Mouse (Mus musculus) brain, embryonic 14.5 days (tissue): ENCODE data around the gene Akt3.

Experiments
- CTCF ChIP-seq: fragments of 200-500 bp; IDR thresholded peaks from 2 replicates; pipeline ENCODE4 v1.5.1; 2012; ENCODE audit warnings: inconsistent platforms, mild to moderate bottlenecking, moderate library complexity, borderline replicate concordance; ENCODE audit not compliant: insufficient read depth, insufficient read length; ENCODE audit errors: extremely low read depth
- POLR2A ChIP-seq: fragments of 200-500 bp; IDR thresholded peaks from 2 replicates; pipeline ENCODE4 v1.6.1; 2012; ENCODE audit warnings: mild to moderate bottlenecking, inconsistent platforms, borderline replicate concordance; ENCODE audit not compliant: poor library complexity, insufficient read depth, insufficient read length, severe bottlenecking; ENCODE audit errors: extremely low read depth

DNA sequence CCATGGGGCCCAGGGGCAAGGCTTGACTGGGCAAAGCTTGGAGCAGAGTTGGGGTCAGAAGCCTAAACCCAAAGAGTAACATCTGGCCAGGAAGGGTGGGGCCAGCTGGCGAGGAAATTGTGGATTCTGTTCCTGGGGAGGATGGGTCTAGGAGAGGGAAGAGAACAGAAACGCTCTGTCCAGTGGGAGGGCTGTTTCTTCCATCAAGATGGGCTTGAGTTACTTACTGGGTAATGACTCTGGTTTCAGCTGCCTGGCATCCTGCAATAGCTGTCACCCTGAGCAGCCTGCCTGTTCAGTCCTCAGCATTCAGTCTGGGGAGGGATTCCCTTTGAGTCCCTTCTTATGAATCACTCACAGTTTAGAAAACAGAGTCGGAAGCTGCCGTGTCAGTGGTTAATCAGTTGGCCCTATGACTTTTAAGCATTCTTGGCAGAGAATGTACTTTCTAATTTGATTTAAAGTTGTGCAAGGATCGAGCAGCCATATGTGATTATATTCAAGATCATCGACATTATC is 243.0 kb downstream of the Akt3 start:
- TF ChIP-seq CTCF (no peak), POLR2A (no peak)
